Mouse (Mus musculus): ENCODE results near the gene Dhrs11.

Gene Dhrs11

DNA sequence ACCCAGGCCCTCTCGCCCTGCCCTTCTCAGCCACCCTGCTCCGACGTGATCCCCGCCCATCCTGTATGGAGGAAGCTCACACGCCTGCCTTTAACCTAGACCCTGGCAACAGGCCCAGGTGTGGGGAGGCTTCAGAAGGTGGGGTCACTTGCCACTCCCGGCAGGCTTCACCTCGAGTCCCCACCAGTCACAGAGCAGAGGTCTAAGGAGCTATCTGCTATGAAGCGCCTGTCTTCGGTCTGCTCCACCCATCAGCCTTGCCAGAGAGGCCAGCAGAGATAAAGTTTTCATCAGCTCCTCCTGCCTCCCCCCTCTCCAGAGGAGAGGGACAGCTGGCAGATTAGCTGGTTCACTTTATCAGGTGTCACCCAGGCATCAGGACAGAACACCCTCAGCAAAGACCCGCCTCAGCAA lies 5.3 kb downstream of the Dhrs11 start:
- peak; percentile 83 for DNase-seq (ENCODE audit: low read depth, low spot score)

DNA sequence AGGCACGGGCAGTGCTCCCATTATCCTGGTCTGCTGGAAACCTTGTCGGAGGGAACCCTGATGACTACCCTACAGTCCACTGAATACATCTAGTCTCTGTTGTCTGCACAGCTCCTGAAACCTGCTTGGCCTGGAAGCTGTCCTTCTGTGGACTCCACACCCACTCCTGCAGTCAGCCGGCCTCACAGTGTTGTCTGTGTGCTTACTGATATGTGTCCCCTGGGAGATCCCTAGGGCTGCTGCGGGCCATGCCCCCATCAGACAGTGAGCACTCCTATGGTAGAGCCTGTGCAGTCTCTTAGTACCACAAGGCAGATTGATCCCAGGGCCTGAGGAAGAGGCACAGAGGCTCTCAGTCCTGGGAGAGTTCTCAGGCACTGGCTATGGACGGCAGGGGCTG lies 6.3 kb downstream of the Dhrs11 start:
- peak; percentile 66 for DNase-seq (ENCODE audit: low read depth, low spot score)

DNA sequence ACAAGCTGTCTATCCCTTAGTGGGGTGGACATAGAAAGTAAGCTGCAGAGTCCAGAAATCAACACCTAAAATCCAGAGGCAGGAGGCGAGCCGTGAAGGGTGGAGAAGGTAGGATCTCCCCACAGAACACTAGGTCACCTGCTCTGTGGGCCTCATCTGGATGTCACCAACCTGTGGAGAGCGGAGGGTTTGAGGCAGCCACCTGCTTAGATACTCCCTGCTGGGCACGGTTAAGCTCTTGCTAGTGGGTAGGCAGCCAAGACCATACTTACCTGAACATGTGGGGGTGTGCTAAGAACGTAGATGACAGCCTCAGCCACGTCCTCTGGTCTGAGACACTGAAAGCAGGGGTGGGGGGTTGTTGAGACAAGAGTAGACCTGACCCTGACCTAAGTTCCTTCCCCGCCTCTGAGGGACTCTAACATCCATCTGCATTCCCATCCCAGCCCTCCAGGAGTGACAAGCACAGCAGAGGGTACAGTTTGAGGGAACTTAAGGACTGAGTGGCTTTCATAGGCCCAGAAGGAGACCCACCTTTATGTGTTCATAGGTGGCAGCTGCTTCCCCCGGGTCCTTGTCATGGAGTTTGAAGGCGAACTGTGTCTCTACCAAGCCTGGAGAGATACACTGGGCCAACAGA lies 7.5 kb downstream of the Dhrs11 start:
- DNase-seq (ENCODE audit: low read depth, low spot score): peak; percentile 36

DNA sequence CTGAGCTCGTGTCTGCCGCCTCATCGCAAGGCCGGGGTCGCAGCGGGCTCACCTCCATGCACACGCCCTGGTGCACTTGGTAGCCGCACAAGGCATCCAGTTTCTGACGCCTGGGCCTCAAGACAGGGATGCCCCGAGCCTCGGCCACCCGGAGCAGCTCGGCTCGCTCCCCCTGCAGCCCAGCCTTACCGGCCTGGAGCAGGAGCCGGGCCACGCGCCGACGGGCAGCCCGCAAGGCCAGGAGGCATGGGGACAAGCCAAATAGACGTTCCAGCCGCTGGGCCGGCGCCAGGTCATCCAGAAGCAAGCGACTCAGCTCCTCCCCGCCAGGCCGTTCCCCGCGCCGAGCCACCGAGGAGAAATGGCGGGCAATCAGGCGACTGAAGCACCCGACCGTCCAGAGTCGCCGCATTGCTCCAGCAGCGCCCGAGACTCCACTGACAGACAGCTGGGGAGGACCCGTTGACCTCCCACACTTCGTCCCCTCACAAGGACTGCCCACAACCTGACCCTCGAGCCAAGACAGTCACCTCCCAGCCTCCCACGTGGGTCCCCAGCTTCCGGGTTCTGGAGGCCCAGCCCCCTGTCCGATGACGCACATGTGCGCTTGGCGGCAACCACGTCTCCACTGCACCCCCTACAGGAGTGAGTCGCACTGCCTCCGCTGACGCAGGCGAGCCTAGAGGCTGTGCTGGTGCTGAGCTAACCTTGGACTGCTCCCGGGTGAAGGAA lies 9.7 kb downstream of the Dhrs11 start, which contains the start of gene Mrm1:
Gene Mrm1, minus strand, starts transcription at position 555 of the 732 bp plus-strand sequence.
- DNase-seq (ENCODE audit: low read depth, low spot score): peak; percentile 88

DNA sequence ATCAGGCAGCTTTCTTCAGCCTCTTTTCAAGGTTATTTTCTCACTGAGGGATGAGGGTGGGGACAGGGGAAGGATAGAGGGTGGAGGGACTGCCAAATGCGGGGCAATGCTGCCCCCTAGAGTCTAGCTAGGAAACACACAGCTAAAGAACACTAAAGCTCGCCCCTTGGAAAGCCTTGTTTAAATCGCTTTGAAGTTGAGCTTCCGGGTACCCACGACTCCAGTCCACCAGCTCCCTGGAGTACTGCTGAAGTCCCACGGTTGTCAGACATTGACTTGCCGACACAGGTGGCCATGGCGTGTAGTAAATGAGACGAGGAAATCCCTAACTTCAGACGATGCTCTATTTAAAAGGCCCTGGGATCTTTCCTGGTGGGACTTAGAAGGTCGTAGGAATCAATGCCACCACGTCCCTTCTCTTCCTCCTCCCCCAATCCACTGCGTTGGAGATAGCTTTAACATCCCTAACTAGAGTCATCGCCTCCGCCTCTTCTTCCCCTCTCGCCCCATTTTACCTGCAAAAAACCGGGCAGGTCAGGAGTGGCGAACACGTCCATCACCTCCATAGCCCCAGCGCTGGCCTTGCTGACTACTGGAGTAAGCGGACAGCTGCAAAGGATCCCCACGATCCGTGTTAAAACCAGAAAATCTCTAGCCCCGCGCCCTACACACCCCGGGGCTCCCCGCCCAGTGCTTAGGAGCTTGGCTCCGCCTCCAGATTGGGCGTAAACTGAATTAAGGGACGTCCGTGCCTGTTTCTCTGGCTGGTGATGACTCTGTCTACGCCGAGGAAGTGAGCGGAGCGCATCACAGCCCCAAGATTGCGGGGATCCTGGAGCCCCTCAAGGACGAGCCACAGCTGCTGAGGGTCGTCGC lies 10.5 kb downstream of the Dhrs11 start:
- peak; percentile 83 for DNase-seq (ENCODE audit: low read depth, low spot score)

DNA sequence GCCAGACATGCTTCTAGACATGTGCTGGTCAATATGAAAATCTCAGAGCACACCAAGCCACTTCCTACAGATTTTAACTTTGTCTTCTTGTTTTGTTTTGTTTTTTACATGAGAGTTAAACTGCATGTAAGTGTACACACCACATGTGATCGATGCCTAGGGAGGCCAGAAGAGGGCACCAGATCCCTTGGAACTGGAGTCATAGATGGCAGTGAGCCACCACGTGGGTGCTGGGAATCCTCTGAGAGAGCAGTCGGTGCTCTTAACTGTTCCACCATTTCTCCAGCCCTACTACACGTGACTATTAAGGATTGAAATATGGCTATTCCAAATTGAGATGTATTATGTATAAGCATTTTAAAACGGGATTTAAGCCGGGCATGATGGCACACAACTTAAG lies 11.4 kb downstream of the Dhrs11 start:
- no peak for DNase-seq (ENCODE audit: low read depth, low spot score)

DNA sequence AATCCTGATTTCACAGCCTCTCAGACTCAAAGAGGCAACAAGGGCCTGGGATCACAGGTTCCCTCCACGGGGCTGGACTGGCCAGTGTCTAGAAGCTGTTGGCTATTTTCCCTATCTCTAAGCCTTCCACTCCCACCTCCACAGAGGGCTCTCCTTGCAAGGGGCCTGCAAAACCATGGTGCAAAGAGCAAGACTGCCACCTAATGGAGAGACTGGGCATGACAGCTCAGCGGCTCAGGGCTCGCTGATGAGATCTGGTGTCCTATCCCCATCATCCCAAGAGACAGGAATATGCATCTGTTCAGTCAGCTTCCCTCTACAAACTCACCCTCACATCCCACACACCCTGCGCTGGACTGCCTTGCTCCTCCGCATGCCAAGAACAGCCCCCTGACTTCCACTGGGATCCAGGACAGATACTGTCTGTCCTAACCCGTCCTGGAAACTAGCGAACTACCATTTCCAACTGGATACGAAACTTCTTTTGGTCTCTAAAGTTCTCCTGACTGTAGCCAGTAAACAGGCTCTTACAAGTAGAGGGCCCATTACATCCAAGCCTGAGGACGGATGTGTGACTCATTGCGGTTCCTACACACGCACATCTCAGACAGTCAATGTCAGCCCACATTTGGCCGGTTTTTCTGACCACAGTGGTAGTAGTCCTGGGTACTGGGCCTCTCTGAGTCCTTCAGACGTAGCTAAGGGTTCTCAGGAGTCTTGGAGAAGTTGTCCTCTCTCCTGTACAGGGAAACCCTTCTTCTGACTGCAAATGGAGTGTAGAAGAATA lies 14.9 kb downstream of the Dhrs11 start:
- peak; percentile 49 for DNase-seq (ENCODE audit: low read depth, low spot score)

DNA sequence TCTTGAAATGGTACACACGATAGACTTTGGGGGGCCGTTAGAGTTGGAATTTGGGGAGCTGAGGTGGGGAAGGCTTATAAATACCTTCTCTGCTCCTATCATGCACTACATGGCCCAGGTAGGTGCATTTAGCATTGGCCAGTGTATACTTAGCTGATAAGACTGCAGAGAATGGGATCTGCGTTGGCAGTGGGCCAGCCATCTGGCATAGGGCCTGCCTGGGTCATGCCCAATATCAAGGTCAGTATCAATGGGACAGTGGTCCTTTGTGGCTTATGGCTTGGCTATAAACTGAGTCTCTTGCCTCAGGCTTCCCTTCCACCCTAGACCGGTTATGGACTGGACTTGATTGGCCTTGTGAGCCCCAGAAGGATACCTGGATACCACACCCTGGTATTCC lies 24.4 kb downstream of the Dhrs11 start:
- DNase-seq (ENCODE audit: low read depth, low spot score): no peak

DNA sequence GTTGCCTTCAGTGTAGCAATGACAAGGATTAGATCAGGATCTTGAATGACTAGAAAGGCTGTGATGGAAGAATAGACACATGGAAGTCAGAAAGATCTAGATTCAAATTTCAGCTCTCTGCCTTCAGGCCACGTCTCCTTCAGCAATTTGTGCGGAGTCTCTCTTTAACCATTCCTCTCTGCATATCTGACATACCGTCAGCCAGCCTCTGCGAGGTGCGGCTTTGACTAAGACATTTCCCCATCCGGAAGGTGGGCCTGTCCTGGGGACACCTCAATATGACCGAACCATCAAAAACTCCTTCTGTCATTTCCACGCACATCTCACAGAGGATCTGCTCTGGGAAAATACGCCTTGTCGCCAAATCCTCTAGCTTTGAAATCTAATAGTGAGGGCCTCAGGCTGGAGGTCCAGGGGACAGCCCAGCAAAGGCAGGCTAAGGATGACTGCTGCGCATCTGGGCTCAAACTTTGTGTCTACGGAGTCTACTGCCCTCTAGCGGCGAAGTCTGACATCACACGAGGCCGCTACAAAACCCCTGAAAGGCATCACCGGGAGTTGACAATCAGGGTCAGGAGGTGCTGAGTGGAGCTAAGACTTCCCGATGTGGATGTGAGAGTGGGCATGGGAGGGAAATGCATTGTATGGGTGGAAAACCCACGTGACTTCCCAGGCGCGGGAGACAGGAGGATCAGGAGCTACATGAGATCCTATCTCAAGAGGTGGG lies 31.0 kb downstream of the Dhrs11 start:
- DNase-seq (ENCODE audit: low read depth, low spot score): peak; percentile 62

DNA sequence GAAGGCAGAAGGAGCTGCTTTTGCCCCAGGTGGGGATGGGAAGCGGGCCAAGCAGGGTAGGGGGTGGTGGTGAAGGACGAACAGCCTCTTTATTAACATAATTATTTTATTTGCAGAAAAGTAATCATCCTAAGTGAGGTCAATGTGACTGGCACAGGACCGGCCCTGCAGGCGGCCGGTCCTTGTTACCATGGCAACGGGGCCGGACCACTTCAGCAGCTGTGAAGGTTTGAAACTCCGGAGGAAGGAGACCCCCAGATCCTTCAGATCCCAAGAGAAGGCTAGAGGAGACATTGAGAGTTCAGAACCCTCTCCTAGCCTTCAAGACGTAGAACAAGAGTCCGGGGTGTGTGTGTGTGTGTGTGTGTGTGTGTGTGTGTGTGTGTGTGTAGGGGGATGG lies 31.8 kb downstream of the Dhrs11 start:
- DNase-seq (ENCODE audit: low read depth, low spot score): no peak

DNA sequence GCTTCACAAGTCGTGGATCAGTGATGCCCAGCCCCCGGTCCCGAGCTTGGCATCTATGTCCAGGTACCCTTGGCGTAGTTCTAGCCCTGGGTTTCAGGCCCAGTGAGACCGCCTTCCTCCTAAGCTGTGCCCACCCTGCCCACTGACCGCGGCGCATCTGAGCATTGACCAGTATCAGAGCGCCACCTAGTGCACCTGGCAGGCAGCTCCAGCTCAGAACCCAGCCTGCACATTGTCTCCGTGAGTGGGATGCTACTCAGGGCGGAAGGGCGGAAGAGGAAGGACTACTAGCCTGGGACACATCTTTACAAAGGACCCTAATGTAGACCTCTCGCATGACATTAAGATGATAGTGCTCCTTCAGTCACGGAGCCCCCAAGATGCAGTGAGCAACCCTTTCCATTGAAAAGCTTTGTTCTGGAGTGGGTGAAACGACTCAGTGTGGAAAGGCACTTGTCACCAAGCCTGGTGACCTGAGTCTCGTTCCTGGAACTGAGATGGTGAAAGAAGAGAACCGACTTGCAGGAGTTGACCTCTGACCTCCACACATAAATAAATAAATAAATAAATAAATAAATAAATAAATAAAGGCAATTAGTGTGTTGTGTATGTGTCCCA lies 34.2 kb downstream of the Dhrs11 start:
- DNase-seq (ENCODE audit: low read depth, low spot score): no peak

DNA sequence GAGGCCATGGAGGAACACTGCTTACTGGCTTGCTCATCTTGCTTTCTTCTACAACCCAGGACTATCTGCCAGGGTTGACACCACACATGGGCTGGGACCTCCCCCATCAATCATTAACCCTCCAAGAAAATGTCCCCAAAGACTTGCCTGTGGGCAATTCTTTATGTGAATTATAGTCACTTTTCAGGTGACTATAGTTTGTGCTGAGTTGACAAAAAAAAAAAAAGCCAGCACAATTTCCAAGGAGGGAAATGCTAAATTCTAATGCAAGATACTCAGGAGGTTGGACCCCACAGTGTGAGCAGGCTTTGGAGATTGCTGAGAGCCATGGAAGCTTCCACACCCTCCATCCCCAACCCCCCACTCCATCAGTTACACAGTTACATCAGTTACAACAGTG lies 35.2 kb downstream of the Dhrs11 start:
- no peak for DNase-seq (ENCODE audit: low read depth, low spot score)

DNA sequence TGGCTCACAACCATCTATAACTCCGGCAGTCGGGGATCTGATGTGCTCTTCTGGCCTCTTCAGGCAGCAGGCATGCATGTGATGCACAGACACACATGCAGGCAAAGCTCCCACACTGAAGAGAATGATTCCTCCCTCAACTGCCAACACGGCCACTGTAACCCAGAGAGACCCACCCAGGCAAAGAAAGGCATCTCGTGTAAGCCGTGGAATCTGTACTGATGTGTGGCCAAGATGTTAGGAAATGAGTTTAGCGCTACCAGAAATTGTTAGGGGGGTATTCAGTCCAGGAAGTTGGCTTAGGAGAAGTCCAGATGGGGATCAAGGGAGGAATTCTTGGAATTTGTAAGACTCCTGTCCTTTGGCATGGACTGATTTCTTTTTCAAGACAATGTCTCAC lies 38.4 kb downstream of the Dhrs11 start:
- no peak for DNase-seq (ENCODE audit: low read depth, low spot score)

DNA sequence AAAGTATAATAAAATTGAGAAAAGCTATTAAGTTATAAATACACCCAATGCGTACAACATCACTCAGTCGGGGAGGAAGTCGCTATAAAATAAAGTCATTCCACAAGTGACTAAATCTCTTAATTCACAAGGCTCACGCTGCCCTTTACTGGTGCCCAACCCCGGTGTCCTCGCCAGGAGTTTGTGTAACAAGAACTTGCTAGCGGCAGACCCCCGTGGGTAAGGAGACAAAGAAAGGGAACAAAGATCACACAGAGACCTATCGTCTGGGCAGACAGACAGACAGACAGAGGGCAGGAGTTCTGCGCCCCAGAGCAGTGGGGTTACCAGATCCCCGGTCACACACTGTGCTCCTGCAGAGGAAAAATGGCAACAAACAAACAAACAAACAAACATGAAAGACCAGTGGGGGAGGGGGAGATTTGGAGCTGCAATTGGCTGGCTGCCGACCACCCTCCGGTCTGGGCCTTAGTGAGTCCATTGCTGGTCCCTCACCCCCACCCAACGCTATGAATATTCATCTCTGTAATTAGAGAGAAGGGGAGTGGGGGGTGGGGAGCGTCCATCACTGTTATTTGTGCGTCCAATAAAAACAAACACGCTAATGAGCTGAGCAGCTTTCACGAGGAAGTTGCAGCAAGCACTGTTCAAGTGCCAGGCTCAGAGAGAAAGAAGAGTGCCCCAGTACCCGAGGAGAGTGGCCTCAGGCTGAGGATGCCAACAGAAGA lies 48.5 kb downstream of the Dhrs11 start:
- no peak for DNase-seq (ENCODE audit: low read depth, low spot score)

DNA sequence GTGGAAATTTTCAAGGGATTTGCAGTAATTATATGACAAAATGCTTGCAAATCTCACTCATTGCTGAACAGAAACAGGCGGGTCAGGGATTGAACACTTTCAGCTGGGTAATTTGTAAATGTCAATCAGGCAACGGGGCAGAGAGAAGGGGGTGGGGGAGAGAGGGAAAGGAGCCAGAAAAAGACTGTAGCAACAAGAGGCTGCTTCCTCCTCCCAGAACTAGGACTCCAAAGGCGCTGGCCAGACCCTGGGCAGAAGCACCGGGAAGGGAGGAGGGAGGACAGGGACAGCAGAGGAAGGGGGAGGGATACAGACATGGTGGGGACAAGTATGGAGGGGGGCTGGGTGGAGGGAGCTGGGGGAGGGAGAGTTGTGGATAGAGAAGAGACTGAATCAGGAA lies 53.2 kb downstream of the Dhrs11 start:
- no peak for DNase-seq (ENCODE audit: low read depth, low spot score)

DNA sequence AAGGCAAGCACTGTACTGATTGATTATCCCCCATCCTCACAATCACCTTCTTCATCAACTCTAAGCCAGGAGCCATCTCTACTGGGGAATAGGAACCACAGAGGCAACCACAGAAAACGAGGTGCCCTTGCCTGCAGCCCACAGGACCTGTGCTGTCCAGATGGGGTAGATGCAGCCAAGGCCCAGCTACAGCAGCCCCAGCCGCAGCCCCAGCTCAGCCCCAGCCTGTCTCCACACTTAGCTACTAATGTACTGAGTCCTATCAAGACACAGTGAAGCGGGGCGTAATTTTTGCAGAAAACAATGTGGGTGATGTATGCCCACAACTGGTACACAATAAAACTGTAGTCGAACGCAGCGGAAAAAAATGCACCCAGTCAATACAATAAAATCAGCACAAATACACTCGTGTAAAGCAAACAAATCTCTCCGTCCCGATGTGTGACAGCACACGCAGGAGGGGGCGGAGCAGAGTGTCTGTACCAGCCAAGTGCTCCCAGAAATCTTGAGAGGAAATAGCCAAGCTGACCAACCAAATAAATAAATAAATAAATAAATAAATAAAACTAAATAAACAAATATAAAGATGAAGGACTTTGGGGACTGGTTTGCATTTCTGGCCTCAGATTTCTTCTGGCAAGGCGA lies 53.8 kb downstream of the Dhrs11 start:
- DNase-seq (ENCODE audit: low read depth, low spot score): no peak
